Mouse (Mus musculus): ENCODE measurements at regions not wholly inside any gene's neighbourhood (a gene's known extent, or its start where the extent isn't known, plus 50 kb on each side); places are given as distances from the start of the nearest gene placed in this dataset.

- Histone ChIP-seq H3K4me1 (ENCODE audit: control insufficient read depth in 1 of 2, insufficient read depth in 2 of 2) (peaks cover 11 to 49% of the 10 kb centered on the region in 2 experiments), H3K4me3 (replicated peaks in 1 of 3; ENCODE audit: low read depth in 2 of 3, low read length in 2 of 3, poor library complexity in 1 of 3) (no peak overlapping the region), H3K27ac (ENCODE audit: insufficient read depth, low read depth) (no peak overlapping the region), H3K4me2 (ENCODE audit: insufficient read depth, low read depth, poor library complexity, severe bottlenecking) (no peak overlapping the region), H3K36me3 (replicated peaks in 1 of 2; ENCODE audit: control insufficient read depth in 1 of 2, insufficient read depth in 1 of 2, low read length in 1 of 2) (no peaks in the 10 kb centered on the region), H3K27me3 (replicated peaks) (no peaks in the 10 kb centered on the region), H3K9me3 (replicated peaks; ENCODE audit: low read length) (peaks cover 1% of the 10 kb centered on the region), H3K79me2 (replicated peaks; ENCODE audit: control insufficient read depth, extremely low read depth, insufficient read depth, poor library complexity, severe bottlenecking) (no peaks in the 10 kb centered on the region), H3K9ac (ENCODE audit: insufficient read depth, low read depth) (no peak overlapping the region)
- peak; percentile 81 for TF ChIP-seq IRF4 (IDR thresholded peaks at IDR 0.05; ENCODE audit: low read depth, low read length)
- TF ChIP-seq TCF12 (IDR thresholded peaks at IDR 0.05; ENCODE audit: low read depth, low read length) = no peak
- peak; percentile 73 for TF ChIP-seq EP300 (IDR thresholded peaks at IDR 0.05; ENCODE audit: low read length)
- TF ChIP-seq ZMIZ1 (IDR thresholded peaks at IDR 0.05; ENCODE audit: low read depth, low read length) = no peak
- peak; percentile 72; the same call in 1 of the 2 replicates for TF ChIP-seq MYC (IDR thresholded peaks at IDR 0.05; ENCODE audit: low read depth, low read length)
- TF ChIP-seq BHLHE40 (IDR thresholded peaks at IDR 0.05; ENCODE audit: low read depth, low read length) = peak; percentile 53
- TF ChIP-seq CHD1 (IDR thresholded peaks at IDR 0.05; ENCODE audit: low read depth, low read length) = no peak
- TF ChIP-seq HCFC1 (IDR thresholded peaks at IDR 0.05; ENCODE audit: low read depth, low read length) = 0 out of 2 replicates have a peak, but pooled peaks have one; percentile 28
- TF ChIP-seq NELFE (IDR thresholded peaks at IDR 0.05; ENCODE audit: low read depth, low read length) = no peak
- no peak for TF ChIP-seq RCOR1 (conservative IDR thresholded peaks at IDR 0.05; ENCODE audit: low read depth, low read length)
- TF ChIP-seq ZKSCAN1 (IDR thresholded peaks at IDR 0.05; ENCODE audit: borderline replicate concordance, low read depth, low read length) = no peak
- TF ChIP-seq USF1 (IDR thresholded peaks at IDR 0.05; ENCODE audit: low read depth, low read length) = no peak
- TF ChIP-seq MAX (IDR thresholded peaks at IDR 0.05; ENCODE audit: low read length) = 0 out of 2 replicates have a peak, but pooled peaks have one; percentile 26
- no peak for TF ChIP-seq MXI1 (IDR thresholded peaks at IDR 0.05; ENCODE audit: low read depth, low read length)
- in situ Hi-C loops (cut with MboI; ENCODE audit: low pct_ligation_motif_present, low pct_unique_long_range_greater_than_20kb, low sequenced_read_pairs) = no loop called here
- dilution Hi-C loops (cut with MboI; ENCODE audit: extremely low pct_ligation_motif_present, extremely low pct_unique_long_range_greater_than_20kb, low sequenced_read_pairs) = no loop called here
- DNase-seq (ENCODE audit: extremely low read depth) = peak; percentile 43
These were observed 208.0 kb upstream of the Meis1 start for GRCm38 (mm10) chr11:19226756-19227155.

- no peaks in the 10 kb centered on the region for H3K36me3 ChIP-seq (replicated peaks in 1 of 2; ENCODE audit: control insufficient read depth in 1 of 2, insufficient read depth in 1 of 2, low read length in 1 of 2)
- H3K79me2 ChIP-seq (replicated peaks; ENCODE audit: control insufficient read depth, extremely low read depth, insufficient read depth, poor library complexity, severe bottlenecking) = no peaks in the 10 kb centered on the region
- dilution Hi-C loops (cut with MboI; ENCODE audit: extremely low pct_ligation_motif_present, extremely low pct_unique_long_range_greater_than_20kb, low sequenced_read_pairs) = no loop called here
- H3K4me3 ChIP-seq (replicated peaks in 1 of 3; ENCODE audit: low read depth in 2 of 3, low read length in 2 of 3, poor library complexity in 1 of 3) = no peak overlapping the region
- H3K4me1 ChIP-seq (ENCODE audit: control insufficient read depth in 1 of 2, insufficient read depth in 2 of 2) = peaks cover 6 to 39% of the 10 kb centered on the region in 2 experiments; a peak in 3 of 4 replicates
- DNase-seq (ENCODE audit: extremely low read depth) = no peak
- H3K9me3 ChIP-seq (replicated peaks; ENCODE audit: low read length) = peaks cover 4% of the 10 kb centered on the region
- H3K9ac ChIP-seq (ENCODE audit: insufficient read depth, low read depth) = no peak overlapping the region
- H3K27ac ChIP-seq (ENCODE audit: insufficient read depth, low read depth) = no peak overlapping the region
- no peaks in the 10 kb centered on the region for H3K27me3 ChIP-seq (replicated peaks)
- no peak overlapping the region for H3K4me2 ChIP-seq (ENCODE audit: insufficient read depth, low read depth, poor library complexity, severe bottlenecking)
- in situ Hi-C loops (cut with MboI; ENCODE audit: low pct_ligation_motif_present, low pct_unique_long_range_greater_than_20kb, low sequenced_read_pairs) = no loop called here
- TF ChIP-seq BHLHE40 (IDR thresholded peaks at IDR 0.05; ENCODE audit: low read depth, low read length) = no peak
- TF ChIP-seq RCOR1 (conservative IDR thresholded peaks at IDR 0.05; ENCODE audit: low read depth, low read length) = no peak
These were observed 208.9 kb upstream of the Meis1 start for GRCm38 (mm10) chr11:19227716-19228115.
